Mouse (Mus musculus): ENCODE data around the gene Paf1. TPM values are rescaled to one million over a fixed set of nuclear protein-coding genes. Genes with fewer than 3 reads are reported as not detected.

The Paf1 gene
- polyA plus RNA-seq, 1 experiment: 78.0 TPM

GRCm38 (mm10) chr7:28440739-28441138, 48.0 kb downstream of the Paf1 start:
- no peak for TF ChIP-seq FLI1 (IDR thresholded peaks at IDR 0.05; ENCODE audit: low read length)
- no peak for TF ChIP-seq GATA1 (IDR thresholded peaks at IDR 0.05; ENCODE audit: borderline replicate concordance, low read length)
- H3K4me1 ChIP-seq: peaks cover 82% of the 10 kb centered on the region
- no peaks in the 10 kb centered on the region for H3K9me3 ChIP-seq

GRCm38 (mm10) chr7:28441776-28442485, 49.2 kb downstream of the Paf1 start:
- H3K36me3 ChIP-seq (replicated peaks; ENCODE audit: low read length): peaks cover 30% of the 10 kb centered on the region
- H3K4me3 ChIP-seq (replicated peaks): peak overlapping the region; percentile 85
- TF ChIP-seq GATA1 (IDR thresholded peaks at IDR 0.05; ENCODE audit: borderline replicate concordance, low read length) (no peak), FLI1 (IDR thresholded peaks at IDR 0.05; ENCODE audit: low read length) (no peak)
- no peaks in the 10 kb centered on the region for H3K27me3 ChIP-seq (replicated peaks)
- H3K9me3 ChIP-seq: no peaks in the 10 kb centered on the region
- H3K4me1 ChIP-seq: peaks cover 84% of the 10 kb centered on the region

More at GRCm38 (mm10) chr7:28440739-28441138, 48.0 kb downstream of the Paf1 start:
- Histone ChIP-seq H3K27me3 (replicated peaks) (no peaks in the 10 kb centered on the region), H3K36me3 (replicated peaks; ENCODE audit: low read length) (peaks cover 21% of the 10 kb centered on the region), H3K4me3 (replicated peaks) (peak overlapping the region; percentile 90)

- Histone ChIP-seq H3K4me3 (replicated peaks) (peak overlapping the region; percentile 79), H3K9me3 (no peaks in the 10 kb centered on the region), H3K4me1 (peaks cover 82% of the 10 kb centered on the region), H3K36me3 (replicated peaks; ENCODE audit: low read length) (peaks cover 38% of the 10 kb centered on the region), H3K27me3 (replicated peaks) (no peaks in the 10 kb centered on the region)
- peak; percentile 5; the same call in 1 of the 3 replicates for TF ChIP-seq GATA1 (IDR thresholded peaks at IDR 0.05; ENCODE audit: borderline replicate concordance, low read length)
- peak; percentile 36; the same call in 1 of the 2 replicates for TF ChIP-seq FLI1 (IDR thresholded peaks at IDR 0.05; ENCODE audit: low read length)
Observed at GRCm38 (mm10) chr7:28442688-28443087, 49.9 kb downstream of the Paf1 start.

GRCm38 (mm10) chr7:28444344-28444974, 51.7 kb downstream of the Paf1 start:
- Histone ChIP-seq H3K4me3 (replicated peaks) (no peak overlapping the region), H3K9me3 (no peaks in the 10 kb centered on the region), H3K27me3 (replicated peaks) (no peaks in the 10 kb centered on the region), H3K36me3 (replicated peaks; ENCODE audit: low read length) (peaks cover 41% of the 10 kb centered on the region), H3K4me1 (peaks cover 67% of the 10 kb centered on the region)
- TF ChIP-seq GATA1 (IDR thresholded peaks at IDR 0.05; ENCODE audit: borderline replicate concordance, low read length) (no peak), FLI1 (IDR thresholded peaks at IDR 0.05; ENCODE audit: low read length) (no peak)

- Histone ChIP-seq H3K9me3 (no peaks in the 10 kb centered on the region), H3K36me3 (replicated peaks; ENCODE audit: low read length) (peaks cover 41% of the 10 kb centered on the region), H3K27me3 (replicated peaks) (no peaks in the 10 kb centered on the region), H3K4me3 (replicated peaks) (no peak overlapping the region), H3K4me1 (peaks cover 60% of the 10 kb centered on the region)
- TF ChIP-seq FLI1 (IDR thresholded peaks at IDR 0.05; ENCODE audit: low read length): no peak
- TF ChIP-seq GATA1 (IDR thresholded peaks at IDR 0.05; ENCODE audit: borderline replicate concordance, low read length): no peak
Observed at GRCm38 (mm10) chr7:28446446-28446845, 53.7 kb downstream of the Paf1 start.

GRCm38 (mm10) chr7:28447101-28447830, 54.5 kb downstream of the Paf1 start:
- Histone ChIP-seq H3K4me1 (peaks cover 57% of the 10 kb centered on the region), H3K27me3 (replicated peaks) (peaks cover 3% of the 10 kb centered on the region), H3K9me3 (no peaks in the 10 kb centered on the region), H3K36me3 (replicated peaks; ENCODE audit: low read length) (peaks cover 41% of the 10 kb centered on the region), H3K4me3 (replicated peaks) (no peak overlapping the region)
- TF ChIP-seq GATA1 (IDR thresholded peaks at IDR 0.05; ENCODE audit: borderline replicate concordance, low read length): no peak

- Histone ChIP-seq H3K36me3 (replicated peaks; ENCODE audit: low read length) (peaks cover 41% of the 10 kb centered on the region), H3K9me3 (no peaks in the 10 kb centered on the region), H3K27me3 (replicated peaks) (peaks cover 8% of the 10 kb centered on the region), H3K4me3 (replicated peaks) (no peak overlapping the region), H3K4me1 (peaks cover 59% of the 10 kb centered on the region)
- TF ChIP-seq GATA1 (IDR thresholded peaks at IDR 0.05; ENCODE audit: borderline replicate concordance, low read length): no peak
- no peak for TF ChIP-seq FLI1 (IDR thresholded peaks at IDR 0.05; ENCODE audit: low read length)
Observed at GRCm38 (mm10) chr7:28447865-28448820, 55.4 kb downstream of the Paf1 start.

Other genes starting within 250 kb of the Paf1 start
- gene Fbl, start 223.2 kb upstream of the Paf1 start, polyA plus RNA-seq (2012; ENCODE audit: insufficient read depth, low replicate concordance): 156 and 233 TPM in 2 replicates
- gene Dyrk1b, start 213.5 kb upstream of the Paf1 start, polyA plus RNA-seq (2012; ENCODE audit: insufficient read depth, low replicate concordance): 49.2 and 72.9 TPM in 2 replicates
- gene Eid2, start 125.1 kb upstream of the Paf1 start, polyA plus RNA-seq (2012; ENCODE audit: insufficient read depth, low replicate concordance): 8.1 and 12.2 TPM in 2 replicates
- gene Eid2b, start 115.2 kb upstream of the Paf1 start, polyA plus RNA-seq (2012; ENCODE audit: insufficient read depth, low replicate concordance): 7.4 and 27.7 TPM in 2 replicates
- gene Selenov, start 101.8 kb upstream of the Paf1 start, polyA plus RNA-seq (2012; ENCODE audit: insufficient read depth, low replicate concordance): not detected in 2 replicates
- 0.22 TPM in 1 of 2 replicates, not detected in the other for gene Dll3, start 90.7 kb upstream of the Paf1 start, polyA plus RNA-seq (2012; ENCODE audit: insufficient read depth, low replicate concordance)
- gene Timm50, start 80.9 kb upstream of the Paf1 start, polyA plus RNA-seq (2012; ENCODE audit: insufficient read depth, low replicate concordance): 153 and 165 TPM in 2 replicates
- gene Supt5, start 54.2 kb upstream of the Paf1 start, polyA plus RNA-seq (2012; ENCODE audit: insufficient read depth, low replicate concordance): 73.6 and 93.3 TPM in 2 replicates
- gene Rps16, start 42.3 kb upstream of the Paf1 start, polyA plus RNA-seq (2012; ENCODE audit: insufficient read depth, low replicate concordance): 495 and 2,789 TPM in 2 replicates
- gene Plekhg2, start 20.4 kb upstream of the Paf1 start, polyA plus RNA-seq (2012; ENCODE audit: insufficient read depth, low replicate concordance): 13.5 and 26.9 TPM in 2 replicates
- 159 and 225 TPM in 2 replicates for gene Zfp36, start 12.7 kb upstream of the Paf1 start, polyA plus RNA-seq (2012; ENCODE audit: insufficient read depth, low replicate concordance)
- 15.2 and 24.0 TPM in 2 replicates for gene Med29, start 243 bp upstream of the Paf1 start, polyA plus RNA-seq (2012; ENCODE audit: insufficient read depth, low replicate concordance)
- gene Gmfg, start 44.5 kb downstream of the Paf1 start, polyA plus RNA-seq (2012; ENCODE audit: insufficient read depth, low replicate concordance): 4.7 and 41.3 TPM in 2 replicates
- 3.4 and 4.0 TPM in 2 replicates for gene Lrfn1, start 59.0 kb downstream of the Paf1 start, polyA plus RNA-seq (2012; ENCODE audit: insufficient read depth, low replicate concordance)
- not detected in 2 replicates for gene Ifnl2, start 117.5 kb downstream of the Paf1 start, polyA plus RNA-seq (2012; ENCODE audit: insufficient read depth, low replicate concordance)
- not detected in 2 replicates for gene Ifnl3, start 129.9 kb downstream of the Paf1 start, polyA plus RNA-seq (2012; ENCODE audit: insufficient read depth, low replicate concordance)
- gene Sycn, start 147.9 kb downstream of the Paf1 start, polyA plus RNA-seq (2012; ENCODE audit: insufficient read depth, low replicate concordance): not detected in 2 replicates
- gene Nccrp1, start 154.3 kb downstream of the Paf1 start, polyA plus RNA-seq (2012; ENCODE audit: insufficient read depth, low replicate concordance): 0.28 TPM in 1 of 2 replicates, not detected in the other
- 125 and 217 TPM in 2 replicates for gene Samd4b, start 205.2 kb downstream of the Paf1 start, polyA plus RNA-seq (2012; ENCODE audit: insufficient read depth, low replicate concordance)
- 17.3 and 20.8 TPM in 2 replicates for gene Pak4, start 205.2 kb downstream of the Paf1 start, polyA plus RNA-seq (2012; ENCODE audit: insufficient read depth, low replicate concordance)
- gene Acp7, start 238.4 kb downstream of the Paf1 start, polyA plus RNA-seq (2012; ENCODE audit: insufficient read depth, low replicate concordance): not detected in 2 replicates

Data from megakaryocyte, embryonic 14.5 days (primary cell).